Mouse (Mus musculus) retina, postnatal 7 days (tissue): Measurements from ENCODE around the gene Cntrob.

Experiments
- DNase-seq: peaks from one replicate; pipeline ENCODE4 v3.0.0-alpha.2; 2012; ENCODE audit warnings: low read depth, low spot score

The Cntrob gene

DNA sequence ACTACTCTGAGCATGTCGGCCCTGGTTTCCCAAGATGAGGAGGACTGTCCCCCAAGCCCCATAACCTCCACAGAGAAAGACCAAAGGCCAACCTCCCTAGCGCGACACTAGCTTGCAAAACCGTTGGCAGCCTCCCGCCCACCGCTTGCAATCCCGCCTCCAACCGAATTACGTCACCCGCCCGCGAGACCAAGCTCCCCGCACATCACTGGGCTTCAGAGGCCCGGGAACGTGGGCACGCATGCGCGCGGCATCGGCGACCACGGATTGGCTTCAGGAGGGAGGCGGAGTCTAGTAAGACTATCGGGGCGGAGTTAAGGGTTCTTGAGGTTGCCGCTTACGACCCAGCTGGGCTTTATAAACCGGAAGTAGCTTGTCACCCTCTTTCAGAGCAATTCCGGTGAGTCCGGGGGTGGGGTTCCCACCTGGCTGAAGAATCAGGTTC lies at the start of gene Cntrob, which contains the start of gene Trappc1:
Cntrob (minus strand) TSS at position 109 of the 445 bp plus-strand sequence.
Trappc1 (plus strand) TSS at position 314 of the 445 bp plus-strand sequence.
- DNase-seq: peak; percentile 97

- no peak for DNase-seq
These were observed 49.2 kb upstream of the Cntrob start for GRCm38 (mm10) chr11:69372780-69373170.

- DNase-seq: no peak
These were observed 48.6 kb upstream of the Cntrob start for GRCm38 (mm10) chr11:69372056-69372779.

GRCm38 (mm10) chr11:69371601-69372000 lies 48.0 kb upstream of the Cntrob start:
- no peak for DNase-seq

GRCm38 (mm10) chr11:69370817-69371215 lies 47.2 kb upstream of the Cntrob start:
- no peak for DNase-seq

GRCm38 (mm10) chr11:69369990-69370816 lies 46.6 kb upstream of the Cntrob start:
- no peak for DNase-seq

DNA sequence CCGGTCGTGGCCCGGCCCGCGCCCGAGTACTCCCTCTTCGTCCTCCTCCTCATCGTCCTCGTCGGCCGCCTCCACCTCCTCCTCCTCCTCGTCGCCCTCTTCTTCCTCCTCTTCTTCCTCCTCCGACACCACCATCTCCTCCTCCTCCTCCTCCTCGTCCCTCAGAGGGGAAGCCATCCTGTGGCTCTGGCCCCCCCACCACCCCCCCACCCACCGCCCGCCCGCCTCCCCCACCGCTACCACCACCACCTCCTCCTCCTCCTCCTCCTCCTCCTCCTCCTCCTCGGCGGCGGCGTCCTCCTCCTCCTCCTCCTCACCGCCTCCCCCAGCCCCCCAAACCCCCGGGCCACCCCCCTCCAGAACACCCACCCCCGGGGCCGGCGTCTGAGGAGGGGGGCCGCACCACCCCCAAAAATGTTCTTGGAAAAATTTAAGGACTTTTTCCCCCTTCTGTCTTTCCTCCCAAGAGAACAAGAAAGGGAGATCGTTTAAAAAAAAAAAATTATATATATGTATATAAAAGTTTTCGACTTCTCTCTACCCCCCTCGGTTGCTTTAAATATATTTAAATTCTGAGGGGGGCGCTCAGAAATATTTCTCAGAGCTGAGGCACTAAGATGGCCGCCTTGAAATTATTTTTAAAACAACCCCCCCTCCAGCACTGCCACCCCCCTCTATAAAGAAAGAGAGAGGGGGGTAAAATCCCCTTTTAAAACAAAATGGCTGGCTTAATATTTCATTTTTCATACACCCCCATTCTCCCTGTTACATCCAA lies 45.8 kb upstream of the Cntrob start, which contains the start of gene Chd3:
Chd3 (minus strand) TSS at position 192 of the 775 bp plus-strand sequence.
- no peak for DNase-seq

DNA sequence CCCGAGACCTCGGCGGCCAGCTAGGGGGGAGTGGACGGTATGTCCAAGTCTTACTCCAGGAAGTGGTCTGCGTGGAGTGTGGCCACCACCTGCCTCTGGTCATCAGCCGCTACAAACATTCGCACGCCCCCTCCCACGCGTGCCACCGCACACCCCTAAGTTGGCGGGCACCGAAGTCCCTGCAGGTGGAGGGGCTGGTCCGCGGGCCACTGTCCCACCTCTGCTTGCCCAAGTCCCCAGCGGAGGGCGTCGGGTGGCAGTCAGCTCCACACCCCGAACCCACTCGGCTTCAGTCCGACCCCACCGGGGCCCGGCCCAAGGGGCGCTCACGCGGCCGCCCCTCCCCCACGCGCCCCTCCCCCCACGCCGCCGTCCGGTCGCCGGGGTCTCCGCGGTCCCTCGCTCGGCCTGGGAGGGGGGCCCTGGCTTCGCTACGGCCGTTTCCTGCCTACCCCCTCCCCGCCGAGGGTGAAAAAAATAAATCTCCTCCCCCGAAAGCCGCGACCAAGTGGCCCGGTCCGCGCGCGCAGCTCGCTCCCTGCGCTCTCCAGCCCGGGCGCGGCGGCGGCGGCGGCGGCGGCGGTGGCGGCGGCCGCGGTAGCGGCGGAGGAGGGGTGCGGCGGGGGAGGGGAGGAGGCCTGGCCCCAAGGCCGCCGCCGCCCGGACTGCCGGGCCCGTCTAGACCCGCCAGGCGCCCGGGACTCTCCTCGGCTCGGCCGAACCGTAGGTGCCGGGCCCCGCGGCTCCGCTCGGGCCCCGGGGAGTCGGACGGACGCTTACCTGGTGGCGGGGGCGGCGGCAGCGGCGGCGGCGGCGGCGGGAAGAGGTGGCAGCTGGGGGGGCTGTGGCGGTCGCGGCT lies 45.0 kb upstream of the Cntrob start:
- peak; percentile 49 for DNase-seq

- DNase-seq: no peak
These were observed 44.2 kb upstream of the Cntrob start for GRCm38 (mm10) chr11:69367616-69368355.

DNA sequence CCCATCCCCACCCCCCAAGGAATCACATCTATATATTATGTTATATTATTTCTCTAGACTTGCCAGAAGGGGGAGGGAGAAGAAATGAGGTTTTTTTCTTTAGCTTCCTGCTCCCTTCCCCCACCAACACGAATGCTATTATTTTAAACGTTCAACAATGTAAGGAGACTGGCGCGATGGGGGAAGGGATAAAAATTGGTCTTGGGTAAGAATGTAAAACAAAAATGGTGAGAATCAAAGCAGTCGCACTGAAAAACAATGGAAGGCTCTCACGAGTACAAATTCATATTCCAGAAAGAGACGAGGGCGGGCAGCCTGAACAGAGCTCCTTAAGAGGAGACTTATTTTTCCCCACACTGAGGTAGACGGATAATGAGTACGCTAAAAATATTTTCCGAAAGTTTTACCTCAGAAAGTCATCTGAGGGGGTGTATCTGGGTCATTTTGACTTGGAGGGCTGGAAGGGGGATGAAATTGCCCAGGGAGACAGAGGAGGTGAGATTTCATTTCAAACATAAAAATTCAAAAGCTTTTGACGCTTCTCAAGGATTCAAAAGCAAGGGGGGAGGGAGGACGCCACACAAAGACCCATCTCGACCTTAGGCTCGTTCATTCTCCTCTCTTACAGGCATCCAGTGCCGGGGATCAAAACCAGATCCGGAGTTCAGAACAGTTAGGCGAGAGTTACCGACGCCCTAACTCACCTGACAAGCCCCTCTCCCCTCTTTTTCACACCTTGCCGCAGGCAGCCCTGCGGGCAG lies 43.5 kb upstream of the Cntrob start:
- no peak for DNase-seq

GRCm38 (mm10) chr11:69366157-69366854 lies 42.7 kb upstream of the Cntrob start:
- peak; percentile 88 for DNase-seq

GRCm38 (mm10) chr11:69365722-69366121 lies 42.1 kb upstream of the Cntrob start:
- no peak for DNase-seq

GRCm38 (mm10) chr11:69364910-69365309 lies 41.3 kb upstream of the Cntrob start:
- peak; percentile 87 for DNase-seq

DNA sequence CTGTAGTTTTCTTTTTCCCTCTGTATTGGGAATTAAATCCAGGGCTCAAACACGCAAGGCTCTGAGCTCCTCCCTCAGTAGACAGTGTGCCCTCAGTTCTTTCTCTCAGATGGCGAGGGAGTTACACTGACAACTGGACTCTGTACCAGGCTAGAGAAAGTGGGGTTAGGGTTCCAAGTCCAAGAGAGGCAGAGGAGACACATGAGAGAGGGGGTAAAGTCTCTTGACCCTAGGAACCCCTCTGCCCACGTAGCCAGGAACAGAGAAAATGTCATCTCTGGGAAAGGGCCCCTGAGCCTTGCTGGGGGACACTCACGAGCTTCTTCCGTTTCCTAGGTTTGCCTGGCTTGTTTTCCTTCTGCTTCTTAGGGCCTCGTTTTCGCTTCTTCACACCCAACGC lies 40.8 kb upstream of the Cntrob start:
- no peak for DNase-seq

GRCm38 (mm10) chr11:69362479-69362878 lies 38.9 kb upstream of the Cntrob start:
- DNase-seq: no peak

DNA sequence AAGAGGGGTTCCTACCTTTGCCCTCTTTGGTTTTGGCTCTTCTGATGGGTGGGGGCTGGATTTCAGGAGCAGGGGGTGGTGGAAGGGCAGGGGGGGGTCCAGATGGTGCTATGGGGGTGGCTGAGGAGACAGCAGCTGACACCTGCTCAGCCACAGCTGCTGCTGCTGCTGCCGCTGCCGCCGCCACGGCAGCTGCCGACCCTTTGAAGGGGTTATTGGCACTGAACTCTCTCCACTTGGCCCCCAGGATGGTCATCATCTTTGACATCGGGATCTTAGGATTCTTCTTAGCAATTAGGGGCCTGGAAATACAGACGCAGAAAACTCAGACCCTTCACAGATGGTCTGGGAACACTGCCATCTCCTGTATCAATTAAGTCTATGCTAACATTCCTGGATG lies 38.4 kb upstream of the Cntrob start:
- DNase-seq: no peak

GRCm38 (mm10) chr11:69357690-69358089 lies 34.1 kb upstream of the Cntrob start:
- no peak for DNase-seq

GRCm38 (mm10) chr11:69356544-69356943 lies 33.0 kb upstream of the Cntrob start:
- DNase-seq: no peak

DNA sequence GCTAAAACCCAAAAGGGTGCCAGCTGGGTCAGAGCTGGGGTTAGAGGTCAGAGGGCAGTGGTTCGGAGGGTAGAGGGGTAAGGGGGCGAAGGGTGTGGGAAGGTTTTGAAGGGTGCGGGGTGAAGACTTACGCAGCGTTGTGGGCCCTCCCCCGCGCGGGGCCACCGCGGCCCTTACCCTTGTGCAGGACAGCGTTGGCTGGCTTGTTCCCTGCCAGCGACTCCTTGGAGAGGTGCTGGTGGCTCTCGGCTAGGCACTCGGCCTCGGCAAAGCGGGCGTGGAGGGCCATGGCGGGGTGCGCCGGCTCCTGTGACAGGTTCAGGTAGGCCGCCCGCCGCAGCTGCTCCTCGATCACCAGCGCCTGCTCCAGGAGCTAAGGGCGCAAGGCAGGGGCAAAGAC lies 22.9 kb upstream of the Cntrob start:
- no peak for DNase-seq
